Mouse (Mus musculus): ENCODE measurements at regions not wholly inside any gene's neighbourhood (a gene's known extent, or its start where the extent isn't known, plus 50 kb on each side); places are given as distances from the start of the nearest gene placed in this dataset.

DNA sequence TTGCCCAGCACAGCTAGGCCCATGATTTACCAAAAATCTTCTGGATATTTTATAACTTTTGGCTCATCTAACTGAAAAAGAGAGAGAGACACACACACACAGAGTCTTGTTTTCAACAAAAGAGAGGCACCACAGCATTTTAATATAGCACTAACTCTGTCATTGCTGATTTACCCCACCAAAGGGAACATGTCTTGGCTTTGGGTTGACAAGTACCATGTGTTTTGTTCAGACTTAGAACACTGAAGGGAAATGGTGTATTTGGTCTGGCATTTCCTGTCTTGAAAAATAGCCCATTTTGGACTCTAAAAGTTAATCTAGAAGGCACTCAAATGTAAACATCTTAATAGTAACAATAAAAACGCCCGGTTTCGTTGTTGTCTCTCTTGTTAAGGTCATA lies 432.7 kb upstream of the Ptger4 start:
- no peak for TF ChIP-seq CTCF (IDR thresholded peaks at IDR 0.05; ENCODE audit: extremely low read depth, insufficient read depth, low read length)
- no peak for TF ChIP-seq POLR2A (IDR thresholded peaks at IDR 0.05; ENCODE audit: extremely low read depth, insufficient read depth, low read length)
